Mouse (Mus musculus) thymus, adult 2 months (tissue): ENCODE measurements around the gene Osbpl7.

Experiments used
- CTCF ChIP-seq: fragments of 200-500 bp; IDR thresholded peaks from 2 replicates; pipeline ENCODE4 v1.5.1; 2012; ENCODE audit warnings: mild to moderate bottlenecking, control low read depth, low read length, moderate library complexity, borderline replicate concordance; ENCODE audit not compliant: control insufficient read depth, poor library complexity, insufficient read depth; ENCODE audit errors: extremely low read depth
- POLR2A ChIP-seq: fragments of 200-500 bp; IDR thresholded peaks from 2 replicates; pipeline ENCODE4 v1.6.1; 2012; ENCODE audit warnings: mild to moderate bottlenecking, low read length, control low read depth, moderate library complexity; ENCODE audit not compliant: control insufficient read depth, poor library complexity, insufficient read depth; ENCODE audit errors: extremely low read depth

- TF ChIP-seq CTCF (no peak), POLR2A (no peak)
Measured at GRCm38 (mm10) chr11:97103163-97104090, 53.0 kb downstream of the Osbpl7 start.
